Mouse (Mus musculus) A20 (cell line): Measurements from ENCODE around the gene Pnp2.
"Not testable (repeated sequence)": the region's sequence is repeated elsewhere in the genome, so short reads cannot be mapped to it uniquely, and the experiment has no call there.

Experiments
- DNase-seq: peaks from one replicate; pipeline ENCODE4 v3.0.0-alpha.2; 2011; ENCODE audit warnings: low read depth, low spot score

Gene Pnp2

DNA sequence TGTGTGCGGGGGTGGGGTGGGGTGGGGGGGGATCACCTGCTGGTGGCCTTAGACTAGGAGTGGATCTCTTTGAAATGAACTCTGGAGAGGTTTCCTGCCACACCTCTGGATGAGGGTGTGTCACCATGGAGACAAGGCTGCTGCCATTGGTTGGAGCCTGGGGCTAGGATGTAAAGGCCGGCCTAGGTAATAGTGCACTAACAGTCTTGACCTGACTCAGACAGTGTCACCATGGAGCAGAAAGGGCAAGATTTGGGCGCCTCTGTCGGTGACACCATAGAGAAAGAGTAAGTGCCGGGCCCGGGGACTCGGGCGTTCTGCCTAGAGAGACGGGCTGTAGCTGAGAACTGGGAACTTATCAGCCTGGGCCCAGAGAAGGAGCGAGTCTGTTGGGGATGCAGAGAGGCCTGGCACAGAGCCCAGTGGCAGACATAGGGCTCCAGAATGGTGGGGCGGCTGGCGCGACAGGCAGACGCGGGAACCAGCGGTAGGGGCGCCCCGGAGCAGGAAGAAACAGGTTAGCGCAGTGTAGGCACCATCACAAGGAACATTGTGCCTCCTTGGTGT is at the start of gene Pnp2:
Gene Pnp2, plus strand, starts transcription at position 51 of the 567 bp plus-strand sequence.
- DNase-seq, result not testable (repeated sequence)

DNA sequence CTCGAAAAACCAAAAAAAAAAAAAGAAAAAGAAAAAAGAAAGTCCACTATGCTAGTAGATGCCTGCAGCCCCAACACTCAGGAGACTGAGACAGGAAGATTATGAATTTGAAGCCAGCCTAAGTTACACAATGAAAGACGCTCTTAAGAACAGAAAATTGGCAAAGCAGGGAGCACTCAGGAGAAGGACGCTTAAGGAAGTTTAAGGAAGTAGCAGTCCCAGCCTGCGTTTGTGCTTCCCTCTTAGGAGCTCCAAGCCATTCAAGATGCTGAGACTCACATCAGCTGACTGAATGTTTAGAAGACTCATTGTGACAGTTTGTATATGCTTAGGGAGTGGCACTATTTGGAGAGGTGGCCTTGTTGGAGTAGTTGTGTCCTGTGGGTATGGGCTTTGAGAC is 47.7 kb upstream of the Pnp2 start:
- no peak for DNase-seq

DNA sequence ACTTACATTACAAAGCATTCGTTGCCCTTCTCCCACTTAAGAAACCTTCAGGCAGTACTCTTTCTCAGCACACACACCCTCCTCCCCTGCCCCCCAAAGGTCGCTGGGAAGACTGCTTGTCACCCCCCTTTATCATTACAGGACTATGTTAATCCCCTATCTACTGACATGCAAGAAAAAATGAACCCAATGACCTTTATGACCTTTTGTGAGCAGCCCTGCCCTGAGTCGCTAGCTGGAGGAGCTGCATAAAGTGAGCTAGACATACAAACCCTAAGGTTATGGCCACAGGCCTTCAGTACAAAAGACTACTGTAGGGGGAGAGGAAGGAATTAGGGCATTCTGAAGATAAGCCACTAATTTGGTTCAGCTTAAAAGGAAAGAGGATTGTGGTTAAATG is 44.4 kb upstream of the Pnp2 start:
- DNase-seq, result no peak

DNA sequence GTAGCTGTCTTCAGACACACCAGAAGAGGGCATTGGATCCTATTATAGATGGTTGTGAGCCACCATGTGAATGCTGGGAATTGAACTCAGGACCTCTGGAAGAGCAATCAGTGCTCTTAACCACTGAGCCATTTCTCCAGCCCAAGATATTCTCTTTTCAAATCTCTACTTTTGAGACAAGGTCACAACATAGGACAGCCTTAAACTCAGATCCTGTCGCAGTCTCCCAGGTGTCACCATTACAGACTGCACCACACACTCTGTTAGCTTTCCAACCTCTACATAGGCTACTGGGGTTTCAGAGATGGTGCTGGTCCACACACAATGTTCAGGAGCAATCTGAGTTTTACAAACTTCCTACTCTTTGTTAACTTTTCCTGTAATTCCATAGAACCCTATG is 32.4 kb upstream of the Pnp2 start:
- DNase-seq, result peak; percentile 60

DNA sequence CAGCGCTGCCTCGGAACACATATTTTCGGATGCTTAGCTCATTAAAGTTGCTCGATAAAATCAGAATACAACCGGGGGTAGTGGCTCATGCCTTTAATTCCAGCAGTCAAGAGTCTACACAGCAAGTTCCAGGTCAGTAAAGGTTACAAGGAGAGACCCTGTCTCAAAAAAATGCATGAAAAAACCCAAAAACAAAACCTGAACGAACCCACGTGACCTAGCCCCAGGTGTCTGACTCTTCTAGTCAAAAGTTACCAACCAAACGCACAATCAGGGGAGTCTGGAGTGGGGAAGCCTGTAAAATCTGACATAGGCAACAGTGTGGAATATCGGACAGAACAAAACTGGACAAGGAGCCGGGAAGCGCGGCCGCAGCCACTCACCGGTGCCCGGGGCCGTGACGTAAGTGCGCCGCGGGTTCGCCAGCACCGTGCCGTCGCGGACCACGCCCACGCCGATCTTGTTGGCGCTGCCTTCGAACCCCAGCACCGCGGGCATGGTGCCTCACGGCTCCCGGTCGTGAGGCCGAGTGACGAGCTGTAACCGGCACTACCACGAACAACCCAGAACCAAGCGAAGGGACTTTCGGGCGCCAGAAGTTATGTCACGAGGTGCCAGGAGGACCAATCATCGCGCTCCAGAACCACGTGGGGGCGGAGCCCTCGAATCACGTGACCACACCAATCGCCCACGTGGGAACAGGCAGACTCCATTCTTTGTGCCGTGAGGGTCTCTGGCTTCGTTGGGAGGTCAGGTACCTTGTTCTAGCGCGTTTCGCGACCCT is 31.3 kb upstream of the Pnp2 start, which contains the start of the genes Osgep and Apex1:
Gene Osgep, minus strand, starts transcription at position 613 of the 784 bp plus-strand sequence.
Gene Apex1, plus strand, starts transcription at position 688 of the 784 bp plus-strand sequence.
- peak; percentile 97 for DNase-seq

DNA sequence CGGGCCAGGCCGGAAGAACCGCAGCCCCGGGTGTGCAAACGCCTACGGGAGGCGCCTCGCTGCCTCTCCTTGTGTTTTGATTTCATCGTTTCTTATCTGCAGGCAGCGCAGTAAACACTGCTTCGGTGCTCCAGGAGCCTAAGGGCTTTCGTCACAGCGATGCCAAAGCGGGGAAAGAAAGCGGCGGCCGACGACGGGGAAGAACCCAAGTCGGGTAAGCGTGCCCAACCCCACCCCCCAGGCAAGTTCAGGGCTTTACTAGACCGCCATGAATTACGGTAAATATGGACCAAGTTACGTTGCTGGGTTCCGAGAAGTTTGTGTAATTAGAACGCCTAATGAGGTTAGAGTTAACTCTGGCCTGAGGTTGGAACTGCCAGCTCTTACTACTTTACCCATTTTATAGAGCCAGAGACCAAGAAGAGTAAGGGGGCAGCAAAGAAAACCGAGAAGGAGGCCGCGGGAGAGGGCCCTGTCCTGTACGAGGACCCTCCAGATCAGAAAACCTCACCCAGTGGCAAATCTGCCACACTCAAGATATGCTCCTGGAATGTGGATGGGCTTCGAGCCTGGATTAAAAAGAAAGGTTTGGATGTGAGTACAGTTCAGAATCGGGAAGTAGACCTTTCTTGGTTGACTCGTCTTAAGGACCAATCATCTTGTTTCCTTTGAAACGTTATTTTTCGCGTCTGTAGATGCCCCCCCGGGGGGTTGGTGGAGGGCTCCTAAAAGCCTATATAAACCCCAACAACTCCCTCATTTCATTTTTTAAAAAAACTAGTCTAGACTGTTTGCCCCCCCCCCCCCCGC is 30.5 kb upstream of the Pnp2 start:
- DNase-seq, result no peak

DNA sequence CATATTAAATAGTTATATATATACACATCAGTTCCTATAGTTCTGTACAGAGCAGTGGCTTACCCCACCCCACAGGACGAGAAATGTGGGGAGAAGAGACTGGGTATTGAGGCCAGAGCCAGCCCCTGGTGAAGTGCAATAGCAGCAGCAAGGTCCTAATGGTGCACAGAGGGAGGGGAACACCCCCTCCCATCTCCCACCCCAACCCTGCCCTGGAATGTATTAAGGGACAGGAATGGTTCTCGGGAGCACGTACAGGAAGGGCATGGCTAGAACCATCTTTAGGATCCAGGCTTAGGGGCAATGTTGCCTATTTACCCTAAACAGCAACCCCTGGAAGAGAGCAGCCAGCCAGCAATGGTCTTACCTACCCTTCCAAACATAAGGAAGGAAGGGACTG is 28.4 kb upstream of the Pnp2 start:
- no peak for DNase-seq

DNA sequence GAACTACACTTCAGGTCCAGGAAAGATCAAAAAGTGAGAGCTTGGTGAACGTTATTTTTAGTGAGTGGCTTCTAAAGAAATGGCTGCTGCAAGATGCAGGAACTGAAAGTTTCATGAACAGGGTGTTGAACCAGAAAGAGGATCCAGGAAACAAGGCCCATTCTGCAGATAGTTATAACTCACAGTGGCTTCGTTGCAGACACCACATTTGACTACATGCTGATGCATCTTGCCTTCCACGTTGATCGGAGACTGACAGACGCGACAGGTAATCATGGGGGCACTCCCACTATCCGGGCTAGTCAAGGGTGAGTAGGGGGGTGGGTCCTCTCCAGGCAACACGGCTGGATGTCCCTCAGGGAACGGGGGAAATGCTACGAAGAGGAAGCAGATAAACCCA is 25.8 kb upstream of the Pnp2 start:
- peak; percentile 82 for DNase-seq

DNA sequence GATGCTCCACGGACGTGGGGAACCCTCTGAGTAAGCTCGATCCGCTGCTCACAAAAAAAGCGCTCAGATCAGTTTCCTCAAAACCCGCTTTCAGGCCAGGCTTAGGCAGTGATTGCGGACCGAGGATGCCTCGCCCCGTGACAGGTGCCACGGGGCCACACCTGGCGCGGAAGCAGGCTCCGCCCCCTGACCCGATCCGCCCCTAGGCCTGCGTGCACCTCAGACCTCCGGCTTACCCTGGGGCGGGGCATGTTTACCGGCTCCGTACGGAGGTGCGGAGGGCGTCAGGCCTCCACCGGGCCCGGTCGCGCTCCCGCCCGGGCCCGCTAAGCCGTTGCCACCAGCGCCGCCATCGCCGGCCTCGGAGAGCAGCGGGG is 25.4 kb upstream of the Pnp2 start:
- DNase-seq, result peak; percentile 89

DNA sequence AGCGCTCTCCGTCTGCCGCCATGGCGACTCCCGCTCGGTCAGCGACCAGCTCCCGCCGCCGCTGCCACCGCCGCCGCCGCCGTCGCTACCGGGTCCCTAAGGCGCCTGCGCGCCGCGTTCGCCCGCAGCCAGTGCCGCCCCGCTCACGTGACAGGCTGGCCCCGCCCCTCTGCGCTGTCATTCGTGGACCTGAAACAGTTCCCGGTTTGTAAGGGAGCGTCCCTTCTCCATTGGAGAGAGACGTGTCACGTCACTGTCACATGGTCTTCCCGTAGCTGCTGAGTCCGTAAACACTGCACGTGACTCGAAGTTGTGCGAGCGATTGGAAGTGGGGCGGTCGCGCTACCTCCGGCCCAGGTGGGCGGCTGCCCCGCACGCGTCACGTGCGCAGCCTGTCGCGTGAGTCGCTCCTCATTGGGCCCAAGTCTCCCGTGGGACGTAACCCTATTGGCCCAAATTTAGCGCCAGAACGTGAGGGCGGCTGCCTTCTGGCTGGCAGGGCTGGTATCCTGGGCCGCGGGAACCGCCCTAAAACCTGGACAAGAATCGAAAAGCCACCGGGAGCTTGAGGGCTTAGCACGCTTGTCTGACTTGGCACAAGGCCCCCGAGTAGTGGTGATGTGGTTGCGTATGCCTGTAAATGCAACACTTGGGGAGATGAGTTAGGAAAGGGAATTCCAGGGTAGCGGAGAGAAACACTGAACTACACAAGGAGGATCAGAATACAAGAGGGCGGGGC is 24.9 kb upstream of the Pnp2 start, which contains the start of the genes Pip4p1 and Pnp:
Gene Pip4p1, minus strand, starts transcription at position 103 of the 739 bp plus-strand sequence.
Gene Pnp, plus strand, starts transcription at position 329 of the 739 bp plus-strand sequence.
- DNase-seq, result peak; percentile 99

DNA sequence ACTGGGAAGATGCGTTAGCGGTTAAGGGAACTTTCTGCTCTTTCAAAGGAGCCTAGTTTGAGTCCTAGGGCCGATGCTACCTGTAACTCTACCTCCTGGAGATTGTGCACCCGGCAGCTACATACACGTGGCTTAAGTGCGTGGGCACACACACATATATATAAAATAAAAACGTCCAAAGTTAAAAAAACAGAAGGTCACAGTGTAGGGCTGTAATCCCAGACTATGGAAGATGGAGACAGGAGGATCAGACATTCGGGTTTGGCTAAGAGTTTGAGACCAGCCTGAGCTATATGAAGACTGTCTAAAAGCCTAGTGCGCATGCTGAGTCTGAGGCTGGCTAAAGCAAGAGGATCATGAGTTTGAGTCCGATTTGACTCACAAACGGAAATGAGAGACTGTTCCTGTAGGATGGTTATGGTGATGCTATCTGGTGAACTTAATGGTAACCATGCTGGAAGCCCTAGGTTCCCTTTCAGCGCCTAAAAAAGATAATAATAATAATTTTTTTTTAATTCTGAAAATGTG is 24.2 kb upstream of the Pnp2 start:
- peak; percentile 70 for DNase-seq

DNA sequence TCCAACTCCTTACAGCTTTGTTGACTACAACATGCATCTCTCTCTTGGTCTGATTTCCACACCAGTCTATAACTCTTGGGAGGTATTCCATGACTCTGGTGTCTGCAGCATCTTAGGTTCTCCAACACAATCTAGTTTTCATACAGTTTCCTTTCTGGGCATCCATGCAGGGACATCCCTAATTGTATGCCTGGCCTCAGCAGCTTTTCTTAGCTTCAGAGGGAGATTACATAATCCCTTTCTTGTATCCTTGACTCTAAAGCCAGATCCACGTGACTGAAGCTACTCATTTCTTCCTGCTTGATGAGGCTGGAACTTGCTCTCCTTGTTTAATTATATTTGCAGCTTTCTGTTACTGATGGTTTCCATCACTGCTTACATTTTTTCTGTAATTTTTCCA is 19.1 kb upstream of the Pnp2 start:
- no peak for DNase-seq

DNA sequence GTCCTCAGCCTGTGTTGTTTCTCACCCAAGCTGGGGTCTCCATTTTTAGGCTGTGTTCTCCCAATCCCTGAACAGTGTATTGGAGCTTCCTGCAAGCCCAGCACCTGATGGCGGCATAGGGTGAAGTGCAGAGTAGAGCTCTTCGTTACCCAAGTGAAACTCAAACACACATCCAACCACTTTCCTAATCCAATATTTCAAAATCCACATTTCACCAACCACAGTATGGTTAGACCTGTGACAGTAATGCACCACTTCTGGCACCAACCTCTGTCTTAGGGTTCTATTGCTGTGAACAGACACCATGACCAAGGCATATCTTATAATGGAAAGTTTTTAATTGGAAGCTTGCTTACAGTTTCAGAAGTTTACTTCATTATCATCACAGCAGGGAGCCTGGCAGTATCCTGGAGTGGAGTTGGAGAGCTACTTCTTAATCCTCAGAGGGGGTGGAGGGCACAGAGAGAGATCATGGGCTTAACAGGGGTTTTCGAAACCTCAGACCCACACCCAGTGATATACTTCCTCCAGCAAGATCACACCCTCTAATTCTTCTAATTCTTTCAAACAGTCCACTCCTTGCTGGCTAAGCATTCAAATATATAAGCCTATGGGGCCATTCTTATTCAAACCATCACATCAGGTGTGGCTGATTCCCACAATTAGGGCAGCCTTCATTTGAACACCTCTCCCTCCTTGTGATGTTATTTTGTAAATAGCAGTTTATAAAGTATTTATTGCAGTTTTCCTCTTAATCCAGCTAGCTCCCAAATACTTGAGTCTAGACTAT is 17.5 kb upstream of the Pnp2 start:
- DNase-seq, result no peak

DNA sequence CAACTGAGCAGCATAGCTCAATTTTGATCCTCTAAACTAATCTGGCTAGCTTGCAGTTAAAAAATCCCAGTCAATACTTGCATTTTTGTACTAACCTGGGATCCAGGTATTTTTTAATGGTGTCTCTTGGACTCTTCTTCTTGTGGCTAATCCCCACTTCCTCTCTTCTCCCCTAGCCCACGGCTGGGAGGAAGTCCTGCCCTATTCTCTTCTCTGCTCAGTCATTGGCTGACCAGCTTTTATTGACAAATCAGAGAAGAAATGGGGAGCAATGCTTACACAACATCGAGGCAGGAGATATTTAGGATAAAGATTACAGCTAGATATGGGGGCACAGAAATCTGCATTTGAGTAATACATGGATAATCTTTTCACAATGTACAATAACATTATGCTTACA is 16.9 kb upstream of the Pnp2 start:
- DNase-seq, result peak; percentile 85

DNA sequence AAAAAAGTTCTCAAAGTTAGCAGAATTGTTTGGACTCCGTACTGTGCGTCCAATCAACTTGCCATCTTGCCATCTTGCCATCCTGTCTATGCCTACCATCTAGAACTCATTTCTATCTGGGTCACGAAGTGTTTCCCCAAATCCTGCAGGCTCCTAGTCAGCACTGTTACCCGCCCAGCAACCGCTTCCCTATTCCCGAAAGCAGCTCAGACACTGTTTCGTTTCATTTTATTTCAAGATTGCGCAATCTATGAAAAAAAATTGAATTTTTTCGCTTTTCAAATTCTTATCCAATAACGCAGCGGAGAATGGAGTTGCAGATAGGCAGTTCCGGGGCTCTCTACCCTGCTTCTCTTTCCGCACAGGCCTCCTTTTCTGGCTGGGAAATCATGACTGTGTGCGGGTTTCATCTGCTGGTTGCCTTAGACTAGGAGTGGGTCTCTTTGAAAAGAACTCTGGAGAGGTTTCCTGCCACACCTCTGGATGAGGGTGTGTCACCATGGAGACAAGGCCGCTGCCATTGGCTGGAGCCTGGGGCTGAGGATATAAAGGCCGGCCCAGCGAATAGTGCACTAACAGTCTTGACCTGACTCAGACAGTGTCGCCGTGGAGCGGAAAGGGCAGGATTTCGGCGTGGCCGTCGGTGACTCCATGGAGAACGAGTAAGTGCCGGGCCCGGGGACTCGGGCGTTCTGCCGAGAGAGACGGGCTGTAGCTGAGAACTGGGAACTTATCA is 11.7 kb upstream of the Pnp2 start, which contains the start of gene Gm49342:
Gene Gm49342, plus strand, starts transcription at position 586 of the 736 bp plus-strand sequence.
- DNase-seq, result peak; percentile 96

DNA sequence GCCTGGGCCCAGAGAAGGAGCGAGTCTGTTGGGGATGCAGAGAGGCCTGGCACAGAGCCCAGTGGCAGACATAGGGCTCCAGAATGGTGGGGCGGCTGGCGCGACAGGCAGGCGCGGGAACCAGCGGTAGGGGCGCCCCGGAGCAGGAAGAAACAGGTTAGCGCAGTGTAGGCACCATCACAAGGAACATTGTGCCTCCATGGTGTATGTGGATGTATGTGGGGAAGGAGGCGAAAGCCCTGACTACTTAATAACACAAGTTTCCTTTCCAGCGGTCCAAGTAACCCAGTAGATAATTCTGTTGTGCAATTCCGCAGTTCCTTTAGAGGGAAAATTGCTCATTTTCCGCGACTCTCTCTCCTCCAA is 11.1 kb upstream of the Pnp2 start:
- not testable (repeated sequence) for DNase-seq

DNA sequence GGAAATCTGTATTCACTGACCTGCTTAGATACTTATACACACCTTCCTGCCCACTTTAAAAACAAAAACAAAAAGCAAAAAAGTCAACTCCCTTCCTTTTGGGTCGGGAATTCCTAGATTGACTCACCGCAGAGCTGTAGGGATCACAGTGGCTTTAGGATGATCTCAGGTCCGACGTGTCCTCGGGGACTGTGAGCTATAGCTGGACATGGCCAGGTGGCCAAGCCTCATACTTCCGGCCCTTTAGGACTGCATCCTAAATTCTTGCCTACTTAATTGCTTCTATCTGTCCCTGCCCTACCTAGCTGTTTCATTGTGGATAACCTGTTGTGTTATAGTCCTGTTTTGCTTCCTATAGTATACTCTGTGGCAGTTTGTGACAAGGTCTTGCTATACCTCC is 10.7 kb upstream of the Pnp2 start:
- peak; percentile 23 for DNase-seq

DNA sequence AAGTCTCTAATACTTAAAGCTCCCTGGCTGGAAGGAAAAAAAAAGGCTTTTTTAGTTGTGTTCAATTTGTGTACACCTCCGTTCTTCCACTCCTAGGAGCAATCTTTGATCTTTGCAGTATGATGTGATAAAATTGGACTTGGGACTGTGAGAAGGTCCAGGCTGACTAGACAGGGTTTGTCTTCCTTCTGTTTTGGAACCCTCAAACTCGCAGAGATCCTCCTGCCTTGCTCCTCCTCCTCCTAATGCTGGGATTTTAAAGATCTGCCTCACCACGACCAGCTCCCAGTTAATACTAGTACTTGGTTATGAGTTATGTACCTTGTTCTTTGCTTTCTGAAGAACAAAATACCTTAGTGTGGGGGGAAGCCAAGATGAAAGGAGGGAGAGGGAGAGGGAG is 10.3 kb upstream of the Pnp2 start:
- not testable (repeated sequence) for DNase-seq

DNA sequence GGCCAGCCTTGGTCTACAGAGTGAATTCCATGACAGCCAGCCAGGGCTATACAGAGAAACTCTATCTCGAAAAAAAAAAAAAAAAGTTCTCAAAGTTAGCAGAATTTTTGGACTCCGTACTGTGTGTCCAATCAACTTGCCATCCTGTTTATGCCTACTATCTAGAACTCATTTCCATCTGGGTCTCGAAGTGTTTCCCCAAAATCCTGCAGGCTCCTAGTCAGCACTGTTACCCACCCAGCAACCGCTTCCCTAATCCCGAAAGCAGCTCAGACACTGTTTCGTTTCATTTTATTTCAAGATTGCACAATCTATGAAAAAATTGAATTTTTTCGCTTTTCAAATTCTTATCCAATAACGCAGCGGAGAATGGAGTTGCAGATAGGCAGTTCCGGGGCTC is 305 bp upstream of the Pnp2 start:
- DNase-seq, result no peak

DNA sequence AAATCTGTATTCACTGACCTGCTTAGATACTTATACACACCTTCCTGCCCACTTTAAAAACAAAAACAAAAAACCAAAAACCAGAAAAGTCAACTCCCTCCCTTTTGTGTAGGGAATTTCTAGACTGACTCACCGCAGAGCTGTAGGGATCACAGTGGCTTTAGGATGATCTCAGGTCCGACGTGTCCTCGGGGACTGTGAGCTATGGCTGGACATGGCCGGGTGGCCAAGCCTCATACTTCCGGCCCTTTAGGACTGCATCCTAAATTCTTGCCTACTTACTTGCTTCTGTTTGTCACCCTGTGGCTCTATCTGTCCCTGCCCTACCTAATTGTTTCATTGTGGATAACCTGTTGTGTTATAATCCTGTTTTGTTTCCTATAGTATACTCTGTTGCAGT is 932 bp downstream of the Pnp2 start:
- not testable (repeated sequence) for DNase-seq
